Mouse (Mus musculus) layer of hippocampus, adult 2 months (tissue): ENCODE data around the gene Nccrp1. TPM values are rescaled to one million over a fixed set of nuclear protein-coding genes. Genes with fewer than 3 reads are reported as not detected.
"Not testable (repeated sequence)": the region's sequence is repeated elsewhere in the genome, so short reads cannot be mapped to it uniquely, and the experiment has no call there.

Experiments used
- DNase-seq, 2 experiments: peaks; one replicate each; pipeline ENCODE4 v3.0.0; 2022; ENCODE audit warnings: low spot score in 2 of 2
- H3K27ac ChIP-seq: fragments of 200-600 bp; 2 replicates; pipeline ENCODE4 v1.8.1; 2022
- H3K4me3 ChIP-seq: fragments of 200-600 bp; 2 replicates; pipeline ENCODE4 v1.8.1; 2022; ENCODE audit warnings: mild to moderate bottlenecking
- CTCF ChIP-seq: fragments of 200-600 bp; conservative IDR thresholded peaks from 2 replicates; pipeline ENCODE4 v1.8.1; 2022; ENCODE audit warnings: antibody characterized with exemption, mild to moderate bottlenecking, moderate library complexity
- microRNA-seq, 2 experiments: library from miRNA; unstranded; fragments of <30 nt; microRNA quantifications; one replicate each; pipeline ENCODE4 v1.2.0; 2021
- total RNA-seq, 2 experiments: library from RNA; stranded (reverse); gene quantifications; 2 replicates each; pipeline ENCODE4 v1.2.3; 2021

The Nccrp1 gene
- total RNA-seq, 2 experiments from 2014 or later: 0.23 to 0.47 TPM

DNA sequence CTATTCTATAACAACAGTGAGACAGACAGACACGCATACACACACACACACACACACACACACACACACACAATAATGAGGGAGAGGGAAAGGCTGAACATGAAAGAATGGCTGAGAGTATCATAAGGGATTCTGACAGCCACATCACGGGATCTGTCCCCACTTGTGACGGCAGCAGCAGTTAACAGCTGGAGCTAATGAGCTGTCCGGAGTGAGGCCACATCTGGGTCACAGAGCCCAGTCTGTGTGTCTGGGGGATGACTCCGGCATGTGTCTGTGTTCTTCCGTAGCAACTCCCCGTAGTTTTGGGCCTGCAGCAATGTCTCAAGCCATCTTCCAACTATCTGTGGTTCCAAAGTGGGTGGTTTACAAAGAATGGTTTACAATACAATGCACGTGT, 15.0 kb downstream of the Nccrp1 start:
- H3K4me3 ChIP-seq: no peak overlapping the region
- no peak overlapping the region for H3K27ac ChIP-seq
- no peak for DNase-seq
- no peak for TF ChIP-seq CTCF

- DNase-seq: peak; percentile 42 to 72
- Histone ChIP-seq H3K4me3 (no peak overlapping the region), H3K27ac (no peak overlapping the region)
- peak; percentile 87 for TF ChIP-seq CTCF
These were observed 18.9 kb downstream of the Nccrp1 start for GRCm38 (mm10) chr7:28527922-28528719.

- DNase-seq, H3K4me3 ChIP-seq, H3K27ac ChIP-seq: not testable (repeated sequence)
These were observed 24.5 kb downstream of the Nccrp1 start, which contains the start of gene Ifnl3 for GRCm38 (mm10) chr7:28522536-28522935. Gene Ifnl3 (plus strand): TSS chr7:28522836.

GRCm38 (mm10) chr7:28511441-28511840, 35.6 kb downstream of the Nccrp1 start:
- no peak overlapping the region for H3K27ac ChIP-seq
- no peak for TF ChIP-seq CTCF
- no peak overlapping the region for H3K4me3 ChIP-seq
- DNase-seq: no peak

DNA sequence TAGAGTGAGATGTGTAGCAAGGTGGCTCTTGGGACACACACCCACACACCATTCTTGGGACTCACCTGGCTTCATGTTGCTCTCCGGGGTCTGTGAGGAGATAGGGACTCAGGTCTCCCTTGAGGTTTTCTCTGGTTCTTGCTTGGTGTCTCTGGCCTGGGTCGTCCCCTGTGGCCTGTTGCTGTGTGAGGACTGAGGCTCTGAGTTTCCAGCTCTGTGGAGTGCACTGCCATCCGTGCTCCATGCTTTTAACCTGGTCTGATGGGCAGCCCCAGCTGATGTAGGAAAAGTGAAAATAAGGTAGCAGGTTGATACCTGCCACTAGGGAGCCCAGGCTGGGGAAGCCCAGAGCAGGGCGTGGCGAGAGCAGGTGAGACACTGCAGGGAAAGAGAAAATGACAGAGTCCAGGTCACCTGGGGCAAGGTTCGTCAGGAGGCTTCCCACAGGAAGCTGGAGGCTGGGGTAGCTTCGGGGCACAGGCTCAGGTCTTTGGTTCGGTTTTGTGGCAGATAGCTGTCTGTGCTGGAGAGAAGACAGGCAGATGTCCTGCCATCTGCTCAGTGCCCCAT, 36.6 kb downstream of the Nccrp1 start, which contains the start of gene Ifnl2:
Ifnl2 (minus strand) TSS at position 51 of the 570 bp plus-strand sequence.
- DNase-seq: not testable (repeated sequence)

DNA sequence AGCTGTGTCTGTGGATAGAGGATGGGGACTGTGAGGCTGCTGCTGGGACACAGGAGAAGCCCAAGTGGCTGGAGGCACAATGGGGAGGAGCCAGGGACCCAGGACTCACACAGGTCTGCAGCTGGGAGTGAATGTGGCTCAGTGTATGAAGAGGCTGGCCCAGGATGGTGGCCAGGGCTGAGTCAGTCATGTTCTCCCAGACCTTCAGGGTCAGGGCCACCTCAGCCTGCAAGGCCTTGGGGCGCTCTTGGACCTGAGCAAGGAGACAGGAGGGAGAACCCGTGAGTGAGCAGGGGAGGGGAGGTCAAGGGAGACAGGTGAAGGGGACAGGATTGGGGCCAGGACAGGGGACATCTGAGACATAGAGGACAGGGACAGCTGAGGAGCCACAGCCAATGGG, 37.9 kb downstream of the Nccrp1 start:
- DNase-seq, H3K4me3 ChIP-seq: not testable (repeated sequence)

More for the DNA sequence above, 36.6 kb downstream of the Nccrp1 start, which contains the start of gene Ifnl2:
- H3K4me3 ChIP-seq, H3K27ac ChIP-seq: not testable (repeated sequence)

GRCm38 (mm10) chr7:28505585-28505984, 41.5 kb downstream of the Nccrp1 start:
- no peak for TF ChIP-seq CTCF
- no peak overlapping the region for H3K27ac ChIP-seq
- no peak overlapping the region for H3K4me3 ChIP-seq
- DNase-seq: no peak

More for the DNA sequence above, 37.9 kb downstream of the Nccrp1 start:
- H3K27ac ChIP-seq: not testable (repeated sequence)

DNA sequence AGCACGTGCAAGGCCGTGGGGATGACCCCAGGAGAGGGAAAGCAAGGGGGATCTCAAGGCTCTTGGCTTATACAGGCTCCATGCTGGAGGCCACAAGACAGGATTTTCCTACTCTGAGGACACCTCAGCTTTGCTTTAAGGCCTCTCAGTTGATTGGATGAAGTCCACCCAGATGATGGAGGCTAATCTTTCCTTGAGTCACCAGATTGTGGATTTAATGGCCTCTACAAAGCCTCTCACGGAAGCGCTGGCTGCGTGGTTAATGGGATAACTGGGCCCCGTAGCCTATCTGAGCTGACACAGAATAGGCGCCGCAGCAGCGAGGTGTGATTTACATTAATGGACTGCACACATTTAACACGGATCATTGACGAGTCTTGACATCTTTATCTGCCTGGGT, 51.6 kb downstream of the Nccrp1 start:
- Histone ChIP-seq H3K4me3 (no peak overlapping the region), H3K27ac (no peak overlapping the region)
- no peak for TF ChIP-seq CTCF
- DNase-seq: no peak

Small RNA genes within 50 kb of the gene (microRNA-seq; reads per million reads assigned to microRNA genes)
- 1.3 to 1.5 reads per million in 2 experiments for gene Mir7049

Other genes starting within 250 kb of the Nccrp1 start
- gene Dll3, start 245.0 kb downstream of the Nccrp1 start, total RNA-seq: 1 to 10 TPM; 1.8 to 1.9 TPM
- 10 to 100 TPM; 37.8 to 38.5 TPM for gene Timm50, start 235.2 kb downstream of the Nccrp1 start, total RNA-seq
- gene Supt5, start 208.5 kb downstream of the Nccrp1 start, total RNA-seq: 100 to 1,000 TPM; 117 to 123 TPM
- 100 to 1,000 TPM; 490 to 496 TPM for gene Rps16, start 196.6 kb downstream of the Nccrp1 start, total RNA-seq
- 1 to 10 TPM; 5.9 to 6.8 TPM for gene Plekhg2, start 174.7 kb downstream of the Nccrp1 start, total RNA-seq
- 1 to 10 TPM; 2.0 to 3.2 TPM for gene Zfp36, start 167.0 kb downstream of the Nccrp1 start, total RNA-seq
- 10 to 100 TPM; 17.7 to 18.7 TPM for gene Med29, start 154.5 kb downstream of the Nccrp1 start, total RNA-seq
- gene Paf1, start 154.3 kb downstream of the Nccrp1 start, total RNA-seq: 10 to 100 TPM; 68.4 to 79.0 TPM
- 1 to 10 TPM in 1 of 2 experiments, under 1 TPM in 1; 0.86 to 2.3 TPM for gene Gmfg, start 109.8 kb downstream of the Nccrp1 start, total RNA-seq
- 10 to 100 TPM; 69.1 to 79.8 TPM for gene Lrfn1, start 95.3 kb downstream of the Nccrp1 start, total RNA-seq
- not detected for gene Ifnl2, start 36.8 kb downstream of the Nccrp1 start, total RNA-seq
- not detected for gene Ifnl3, start 24.4 kb downstream of the Nccrp1 start, total RNA-seq
- gene Sycn, start 6.4 kb downstream of the Nccrp1 start, total RNA-seq: not detected
- gene Samd4b, start 50.9 kb upstream of the Nccrp1 start, total RNA-seq: 10 to 100 TPM; 67.8 to 70.1 TPM
- 10 to 100 TPM; 13.7 to 16.2 TPM for gene Pak4, start 50.9 kb upstream of the Nccrp1 start, total RNA-seq
- 1 to 10 TPM; 1.2 to 2.2 TPM for gene Acp7, start 84.1 kb upstream of the Nccrp1 start, total RNA-seq
- 10 to 100 TPM; 24.4 to 27.1 TPM for gene Fbxo27, start 145.6 kb upstream of the Nccrp1 start, total RNA-seq
- 1 to 10 TPM in 1 of 2 experiments, under 1 TPM in 1; 0.98 to 1.4 TPM for gene Fbxo17, start 169.6 kb upstream of the Nccrp1 start, total RNA-seq
- 10 to 100 TPM; 57.5 to 57.9 TPM for gene Mrps12, start 194.6 kb upstream of the Nccrp1 start, total RNA-seq
- 10 to 100 TPM; 13.9 to 14.3 TPM for gene Sars2, start 194.7 kb upstream of the Nccrp1 start, total RNA-seq
- under 1 TPM; 0.34 to 0.36 TPM for gene Ccer2, start 208.9 kb upstream of the Nccrp1 start, total RNA-seq
- gene Sirt2, start 219.5 kb upstream of the Nccrp1 start, total RNA-seq: 100 to 1,000 TPM; 128 to 139 TPM
- gene Nfkbib, start 220.3 kb upstream of the Nccrp1 start, total RNA-seq: 10 to 100 TPM; 25.6 to 27.2 TPM
- 1 to 10 TPM; 2.6 to 4.5 TPM for gene Rinl, start 241.7 kb upstream of the Nccrp1 start, total RNA-seq